Mouse (Mus musculus) lung, postnatal 25 days (tissue): Measurements from ENCODE around the gene Snx1.
A peak's percentile ranks its signal among the peaks of the same experiment; 100 is the strongest.

Experiments
- DNase-seq: peaks from one replicate; pipeline ENCODE4 v3.0.0; 2022; ENCODE audit warnings: low spot score

Gene Snx1

GRCm38 (mm10) chr9:66126456-66127192 lies at the start of gene Snx1, which contains the start of gene Ciao2a:
Gene Snx1, minus strand, starts transcription at chr9:66126587.
Gene Ciao2a, plus strand, starts transcription at chr9:66126611.
- peak; percentile 98 for DNase-seq

GRCm38 (mm10) chr9:66174985-66175384 lies 48.6 kb upstream of the Snx1 start:
- DNase-seq: no peak

GRCm38 (mm10) chr9:66173316-66173855 lies 47.0 kb upstream of the Snx1 start:
- no peak for DNase-seq

- DNase-seq: peak; percentile 57
Measured at GRCm38 (mm10) chr9:66171275-66171921, 45.0 kb upstream of the Snx1 start.

- no peak for DNase-seq
Measured at GRCm38 (mm10) chr9:66170506-66170905, 44.1 kb upstream of the Snx1 start.

GRCm38 (mm10) chr9:66168233-66168632 lies 41.8 kb upstream of the Snx1 start:
- DNase-seq: peak; percentile 48

GRCm38 (mm10) chr9:66167222-66167621 lies 40.8 kb upstream of the Snx1 start:
- DNase-seq: no peak

GRCm38 (mm10) chr9:66162995-66163394 lies 36.6 kb upstream of the Snx1 start:
- no peak for DNase-seq

- DNase-seq: no peak
Measured at GRCm38 (mm10) chr9:66160155-66160554, 33.8 kb upstream of the Snx1 start.

GRCm38 (mm10) chr9:66158885-66159430 lies 32.6 kb upstream of the Snx1 start:
- DNase-seq: no peak

GRCm38 (mm10) chr9:66157958-66158830 lies 31.8 kb upstream of the Snx1 start, which contains the start of gene Dapk2:
Gene Dapk2, plus strand, starts transcription at chr9:66158223.
- DNase-seq: peak; percentile 85

- no peak for DNase-seq
Measured at GRCm38 (mm10) chr9:66155534-66155933, 29.1 kb upstream of the Snx1 start.

- DNase-seq: no peak
Measured at GRCm38 (mm10) chr9:66154013-66154412, 27.6 kb upstream of the Snx1 start.

GRCm38 (mm10) chr9:66153594-66153993 lies 27.2 kb upstream of the Snx1 start:
- no peak for DNase-seq

GRCm38 (mm10) chr9:66152011-66152410 lies 25.6 kb upstream of the Snx1 start:
- DNase-seq: no peak

- DNase-seq: no peak
Measured at GRCm38 (mm10) chr9:66146141-66146540, 19.8 kb upstream of the Snx1 start.

GRCm38 (mm10) chr9:66144248-66144647 lies 17.9 kb upstream of the Snx1 start:
- DNase-seq: peak; percentile 79

- no peak for DNase-seq
Measured at GRCm38 (mm10) chr9:66142265-66142664, 15.9 kb upstream of the Snx1 start.

- DNase-seq: no peak
Measured at GRCm38 (mm10) chr9:66138193-66138592, 11.8 kb upstream of the Snx1 start.

- DNase-seq: no peak
Measured at GRCm38 (mm10) chr9:66135967-66136366, 9.6 kb upstream of the Snx1 start.

- peak; percentile 41 for DNase-seq
Measured at GRCm38 (mm10) chr9:66131466-66131865, 5.1 kb upstream of the Snx1 start.

GRCm38 (mm10) chr9:66127884-66128283 lies 1.5 kb upstream of the Snx1 start:
- no peak for DNase-seq
